Mouse (Mus musculus): ENCODE measurements around the gene Eng.

Gene Eng

DNA sequence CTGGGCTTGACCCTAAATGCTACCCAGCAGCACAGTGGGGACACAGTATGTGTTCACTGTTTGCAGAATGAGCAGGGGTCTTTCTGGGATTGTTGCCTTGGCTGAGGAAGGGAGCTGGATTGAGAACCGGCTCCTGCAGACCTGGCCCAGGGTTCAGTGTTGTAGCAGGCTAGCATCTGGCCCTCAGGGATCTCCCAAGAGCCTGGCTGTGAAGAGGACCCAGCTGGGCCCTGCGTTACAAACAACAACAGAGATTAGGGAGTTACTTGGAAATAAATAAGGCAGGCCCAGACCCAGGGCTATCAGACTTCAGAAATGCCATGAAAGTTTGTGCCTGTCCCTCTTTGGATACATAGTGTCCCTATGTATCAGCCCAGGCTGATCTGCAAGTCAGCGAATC lies 748 bp upstream of the Eng start:
- DNase-seq, result no peak

DNA sequence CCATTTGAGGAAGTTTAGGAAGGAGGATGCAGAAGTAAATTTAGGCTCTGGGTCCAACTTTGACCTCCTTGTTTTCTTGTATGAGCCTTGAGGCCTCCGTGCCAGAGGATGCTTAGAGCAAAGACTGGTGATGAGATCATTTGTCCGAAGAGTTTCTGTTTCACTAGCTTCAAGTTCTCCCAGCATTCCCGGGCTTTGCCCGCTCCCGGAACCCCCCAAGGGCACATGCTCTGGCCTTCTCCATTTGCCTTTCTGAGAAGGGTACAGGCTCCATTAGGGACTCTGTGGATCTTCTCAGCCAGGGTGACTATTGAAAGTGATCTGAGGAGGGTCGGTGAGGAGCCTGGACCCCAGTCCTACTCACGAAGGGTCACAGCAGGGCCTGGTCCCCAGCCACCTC lies 971 bp downstream of the Eng start:
- DNase-seq, result no peak

DNA sequence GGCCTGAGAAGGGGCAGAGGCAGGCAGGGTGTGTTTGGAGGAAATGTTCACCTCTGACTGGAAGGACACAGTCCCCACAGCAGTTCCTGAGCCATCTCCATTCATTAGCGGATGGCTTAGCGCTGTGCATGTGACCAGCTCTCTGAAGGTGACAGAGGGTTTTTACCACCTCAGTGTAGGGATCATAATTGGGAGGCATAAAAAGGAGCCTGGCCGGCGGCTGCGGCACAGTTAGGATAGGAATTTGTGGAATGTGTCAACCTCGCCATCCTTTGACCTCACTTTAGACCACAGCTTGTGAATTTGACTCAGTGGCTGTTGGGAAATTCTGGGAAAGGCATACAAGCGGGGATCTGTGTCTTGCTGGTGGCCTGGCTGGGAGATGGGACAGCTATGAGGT lies 7.4 kb downstream of the Eng start:
- no peak for DNase-seq

DNA sequence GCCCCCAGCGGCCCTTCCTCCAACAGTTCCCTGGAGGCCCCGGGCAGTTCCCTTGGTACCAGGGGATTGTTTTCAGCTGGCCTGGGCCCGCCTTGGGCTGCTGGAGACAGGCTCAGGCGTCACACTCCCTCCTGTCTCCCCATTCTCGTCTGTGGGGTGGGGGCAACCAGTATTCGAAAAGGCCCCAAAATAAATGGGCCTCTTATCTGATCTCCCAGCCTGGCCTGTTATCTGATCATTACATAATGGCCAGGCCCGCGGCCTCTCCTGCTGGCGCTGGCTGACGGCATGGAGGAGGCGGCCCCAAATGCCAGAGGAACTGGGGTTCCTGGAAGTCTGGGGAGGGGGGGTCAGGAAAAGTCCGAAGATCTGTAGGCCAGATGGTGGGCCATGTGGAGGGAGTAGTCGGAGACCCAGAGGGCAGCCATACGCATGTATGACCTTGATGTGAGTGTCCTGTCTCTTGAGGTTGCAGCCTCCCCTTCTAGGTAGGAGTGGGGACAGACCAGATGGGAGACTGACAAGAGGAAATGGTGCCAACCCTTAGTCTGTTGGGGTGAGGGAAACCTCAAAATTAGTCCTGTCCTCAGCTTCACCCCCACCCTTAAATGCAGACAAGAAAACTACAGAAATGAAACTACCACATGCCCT lies 8.5 kb downstream of the Eng start:
- no peak for DNase-seq

DNA sequence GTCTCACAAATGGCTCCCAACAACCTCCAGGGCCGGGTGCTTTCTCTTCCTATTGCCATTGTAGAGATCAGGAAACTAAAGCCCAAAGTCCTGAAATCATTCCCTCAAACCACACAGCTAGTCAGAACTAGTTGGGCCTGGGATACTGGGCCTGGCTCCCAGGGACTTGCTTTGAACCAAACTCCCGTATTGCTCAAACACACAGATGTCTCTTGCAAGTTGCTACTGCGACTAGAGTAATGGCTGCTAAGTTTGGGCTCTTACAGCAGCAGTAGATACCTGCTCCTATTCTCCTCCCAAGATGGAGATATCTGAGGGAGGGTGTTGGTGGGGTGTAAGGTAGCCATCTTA lies 9.0 kb downstream of the Eng start:
- DNase-seq, result no peak

DNA sequence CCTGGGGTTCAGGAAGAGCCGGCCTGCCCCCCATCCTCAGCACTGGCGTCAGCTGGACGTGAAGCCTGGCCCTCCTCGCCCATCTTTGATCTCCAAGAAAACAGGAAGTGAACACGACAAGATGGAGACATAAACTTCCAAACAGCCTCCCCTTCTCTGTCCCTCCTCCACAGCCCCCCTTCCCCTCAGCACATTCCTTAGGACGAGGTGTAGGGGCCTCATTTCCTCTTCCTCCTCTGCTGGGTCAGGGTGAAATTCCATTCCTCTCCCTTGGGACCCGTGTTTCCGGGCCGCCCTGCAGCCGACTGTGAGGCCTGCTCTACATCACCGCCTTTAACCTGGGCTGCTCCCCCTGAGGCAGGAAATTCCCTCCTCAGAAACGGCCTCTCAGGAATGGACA lies 9.4 kb downstream of the Eng start:
- no peak for DNase-seq

DNA sequence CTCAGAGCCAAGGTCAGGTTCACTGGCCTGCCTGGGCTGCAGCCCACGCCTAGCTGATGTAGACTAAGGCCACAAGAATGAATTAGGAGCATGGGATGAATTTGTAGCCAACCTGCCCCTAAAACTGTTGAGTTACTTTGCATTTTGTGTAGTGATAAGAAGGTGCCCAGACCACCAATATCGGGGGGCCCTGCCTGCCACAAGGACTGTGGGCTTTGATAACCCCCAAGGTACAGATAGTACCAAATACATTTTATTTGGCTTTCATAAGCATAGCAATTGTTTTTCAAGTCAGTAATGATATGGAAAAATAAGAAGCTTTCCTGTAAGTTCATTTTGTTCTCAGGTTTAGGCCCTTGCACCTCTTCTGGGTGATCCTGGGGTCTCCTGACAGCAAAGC lies 12.5 kb downstream of the Eng start:
- DNase-seq, result no peak

DNA sequence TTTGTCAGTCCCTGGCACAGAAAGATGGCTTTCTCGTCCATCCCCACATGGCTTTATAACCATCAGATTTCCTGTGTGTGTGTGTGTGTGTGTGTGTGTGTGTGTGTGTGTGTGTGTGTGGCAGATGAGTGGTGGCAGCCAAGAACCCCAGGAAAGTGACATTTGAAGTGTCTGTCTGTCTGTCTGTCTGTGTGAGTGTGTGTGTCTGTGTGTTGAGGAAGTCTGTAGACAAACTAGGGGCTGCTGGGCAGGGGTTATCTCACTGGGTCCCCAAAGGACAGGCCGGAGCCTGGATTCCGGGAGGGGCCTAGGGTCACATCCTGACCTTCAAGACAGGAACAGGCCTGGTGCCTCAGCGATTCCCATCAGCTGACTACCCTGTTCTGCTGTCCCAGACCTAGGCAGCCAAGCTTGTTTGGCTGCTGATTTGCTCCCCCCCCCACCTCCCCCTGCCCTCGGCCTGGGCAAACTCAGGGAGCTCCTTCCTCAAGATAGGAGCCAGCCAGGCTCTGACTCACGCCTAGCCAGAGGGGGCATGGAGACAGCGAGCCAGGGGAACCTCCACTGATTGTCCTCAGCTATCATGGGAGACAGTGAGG lies 15.2 kb downstream of the Eng start:
- no peak for DNase-seq

DNA sequence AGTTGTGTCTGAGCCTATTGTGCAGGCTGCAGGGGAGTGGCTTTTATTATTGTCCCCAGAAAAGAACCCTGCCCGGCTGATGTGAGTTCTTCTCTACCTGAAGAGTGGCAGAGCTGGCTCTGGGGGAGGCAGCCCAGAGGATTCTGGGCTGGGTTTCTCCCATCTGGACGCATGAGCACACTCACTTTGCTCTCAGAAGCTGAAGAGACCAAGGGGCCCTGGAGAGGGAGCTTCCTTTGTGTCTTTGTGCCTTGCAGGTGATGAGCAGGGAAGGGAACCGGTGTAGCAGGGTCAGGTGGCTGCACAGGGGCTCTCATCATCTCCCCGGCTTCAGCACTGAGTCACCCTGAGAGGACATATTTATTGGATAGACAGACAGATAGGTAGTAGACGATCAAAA lies 15.9 kb downstream of the Eng start:
- no peak for DNase-seq

DNA sequence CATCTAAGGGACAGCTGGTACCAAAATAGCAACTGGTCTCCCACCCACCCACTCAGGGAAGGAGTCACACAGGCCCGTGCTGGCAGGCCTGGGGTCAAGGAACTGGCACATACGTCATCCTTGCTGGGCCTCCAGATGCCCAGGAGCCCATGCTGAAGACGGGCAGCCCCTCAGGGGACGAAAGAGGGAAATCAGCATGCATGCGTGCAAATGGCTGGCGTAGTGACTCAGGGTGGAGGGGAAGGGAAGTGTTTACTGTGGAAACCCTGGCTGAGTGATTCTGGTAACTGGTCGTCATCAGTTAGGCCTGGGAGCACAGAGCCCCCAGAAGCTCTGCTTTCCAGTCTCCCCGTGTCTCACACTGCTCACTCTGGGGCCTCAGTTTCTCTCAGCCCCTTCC lies 18.9 kb downstream of the Eng start:
- DNase-seq, result no peak

DNA sequence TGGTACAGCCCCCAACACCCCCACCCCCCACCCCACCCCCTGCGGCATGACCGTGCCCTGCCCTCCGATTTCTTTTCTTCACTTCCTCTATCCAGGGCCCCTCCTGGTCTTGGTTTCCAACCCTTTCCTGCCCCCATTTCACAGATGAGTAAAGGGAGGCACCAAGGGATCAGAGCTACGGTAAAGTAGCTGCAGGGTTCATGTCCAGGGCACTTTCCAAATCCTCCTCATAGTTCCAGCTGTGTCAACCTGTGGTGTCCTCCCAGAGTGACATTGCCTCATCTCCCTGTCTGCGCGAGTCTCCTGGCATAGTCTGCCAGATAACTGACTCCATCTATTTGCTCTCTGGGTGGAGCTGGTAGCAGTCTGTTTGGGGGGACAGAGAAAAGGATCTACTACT lies 19.5 kb downstream of the Eng start:
- DNase-seq, result no peak

DNA sequence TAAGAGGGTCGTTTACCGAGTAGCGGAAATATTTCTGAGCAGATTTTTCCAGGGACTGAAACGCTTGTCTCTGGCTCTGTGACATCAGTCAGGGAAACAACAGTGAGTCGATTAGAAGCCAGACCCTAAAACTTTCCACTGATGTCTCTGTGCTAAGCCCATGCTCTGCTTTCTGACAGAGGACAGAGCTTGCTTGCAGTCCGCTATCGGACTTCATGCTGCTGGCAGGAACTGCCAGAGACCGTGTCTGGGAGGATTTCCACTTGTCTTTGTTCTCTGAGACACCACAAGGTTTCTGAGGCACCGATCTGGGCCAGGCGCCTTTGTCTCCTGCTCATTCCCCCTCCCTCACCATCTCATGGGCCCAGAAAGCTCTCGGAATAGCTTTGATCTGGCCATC lies 21.4 kb downstream of the Eng start:
- DNase-seq, result no peak

DNA sequence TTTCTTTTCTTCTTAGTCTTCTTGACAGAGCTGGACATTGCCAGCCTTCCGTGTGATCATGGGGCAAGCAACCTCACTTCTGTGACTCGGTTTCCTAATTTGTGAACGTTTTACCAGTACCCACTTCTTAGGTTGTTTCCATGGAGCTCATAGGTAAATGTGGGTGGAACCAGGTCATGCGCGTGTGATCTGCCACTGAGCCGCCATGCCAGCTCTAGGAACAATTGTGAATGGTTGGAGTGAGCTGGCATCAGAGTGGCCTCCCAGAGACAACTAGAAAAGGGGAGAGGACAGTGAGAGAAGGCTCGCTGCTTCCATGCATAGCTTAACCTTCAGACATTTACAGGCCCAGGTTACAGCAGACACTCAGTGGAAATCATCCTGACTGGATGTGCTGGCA lies 21.8 kb downstream of the Eng start:
- no peak for DNase-seq

DNA sequence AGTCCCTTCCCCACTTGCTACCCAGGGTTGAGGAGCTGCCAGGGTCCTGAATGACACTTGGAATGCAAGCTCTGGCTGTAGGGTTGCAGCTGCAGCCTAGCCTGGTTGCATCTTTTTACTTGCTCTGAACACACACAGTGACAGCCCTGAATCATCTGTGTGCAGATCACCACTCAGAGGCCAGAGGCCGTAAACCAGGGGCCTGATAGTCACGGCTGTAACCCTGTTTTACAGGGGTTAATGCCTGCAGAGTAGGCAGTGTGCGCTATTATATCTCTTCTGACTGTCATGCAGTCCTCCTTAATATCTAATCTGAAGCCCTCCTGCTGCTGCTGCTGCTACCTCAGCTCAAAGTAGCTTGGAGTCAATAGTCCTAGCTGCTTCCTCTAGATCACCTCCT lies 23.5 kb downstream of the Eng start:
- DNase-seq, result no peak

DNA sequence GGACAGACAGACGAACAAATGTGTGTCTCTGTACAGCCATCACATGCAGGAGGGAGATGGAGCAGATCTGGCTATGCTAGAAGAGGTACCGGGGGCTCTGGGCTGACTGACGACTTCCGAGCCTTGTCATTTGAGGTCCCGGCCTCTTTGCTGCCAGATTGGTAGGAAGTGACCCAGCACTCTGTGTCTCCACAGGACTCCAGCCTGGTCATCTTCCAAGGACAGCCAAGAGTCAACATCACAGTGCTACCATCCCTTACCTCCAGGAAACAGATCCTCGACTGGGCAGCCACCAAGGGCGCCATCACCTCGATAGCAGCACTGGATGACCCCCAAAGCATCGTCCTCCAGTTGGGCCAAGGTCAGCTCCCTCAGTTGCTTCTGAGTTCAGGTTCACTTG lies 24.8 kb downstream of the Eng start:
- DNase-seq, result no peak

DNA sequence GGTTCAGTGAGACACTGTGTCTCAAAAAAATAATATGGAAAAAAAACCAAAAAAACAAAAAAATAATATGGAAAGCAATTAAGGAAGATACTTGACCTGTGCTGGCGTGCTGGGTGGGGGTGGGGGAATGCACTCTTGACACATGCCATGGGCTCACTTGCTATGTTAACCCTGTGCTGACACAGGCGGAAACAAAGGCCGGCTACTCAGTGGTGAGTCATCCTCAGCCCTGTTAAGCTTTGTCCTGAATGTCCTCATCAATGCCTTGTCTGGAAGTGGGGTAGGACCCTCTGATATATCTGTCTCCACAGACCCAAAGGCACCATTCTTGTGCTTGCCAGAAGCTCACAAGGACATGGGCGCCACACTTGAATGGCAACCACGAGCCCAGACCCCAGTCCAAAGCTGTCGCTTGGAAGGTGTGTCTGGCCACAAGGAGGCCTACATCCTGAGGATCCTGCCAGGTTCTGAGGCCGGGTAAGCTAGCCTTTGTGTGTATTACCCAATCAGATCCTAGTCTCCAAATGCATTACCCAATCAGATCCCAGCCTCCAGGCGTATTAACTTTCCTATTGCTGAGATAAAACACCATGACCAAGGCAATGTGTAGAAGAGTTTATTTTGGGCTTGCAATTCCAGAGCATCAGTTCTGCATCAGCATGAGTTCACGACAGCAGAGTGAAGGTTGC lies 25.7 kb downstream of the Eng start:
- no peak for DNase-seq

DNA sequence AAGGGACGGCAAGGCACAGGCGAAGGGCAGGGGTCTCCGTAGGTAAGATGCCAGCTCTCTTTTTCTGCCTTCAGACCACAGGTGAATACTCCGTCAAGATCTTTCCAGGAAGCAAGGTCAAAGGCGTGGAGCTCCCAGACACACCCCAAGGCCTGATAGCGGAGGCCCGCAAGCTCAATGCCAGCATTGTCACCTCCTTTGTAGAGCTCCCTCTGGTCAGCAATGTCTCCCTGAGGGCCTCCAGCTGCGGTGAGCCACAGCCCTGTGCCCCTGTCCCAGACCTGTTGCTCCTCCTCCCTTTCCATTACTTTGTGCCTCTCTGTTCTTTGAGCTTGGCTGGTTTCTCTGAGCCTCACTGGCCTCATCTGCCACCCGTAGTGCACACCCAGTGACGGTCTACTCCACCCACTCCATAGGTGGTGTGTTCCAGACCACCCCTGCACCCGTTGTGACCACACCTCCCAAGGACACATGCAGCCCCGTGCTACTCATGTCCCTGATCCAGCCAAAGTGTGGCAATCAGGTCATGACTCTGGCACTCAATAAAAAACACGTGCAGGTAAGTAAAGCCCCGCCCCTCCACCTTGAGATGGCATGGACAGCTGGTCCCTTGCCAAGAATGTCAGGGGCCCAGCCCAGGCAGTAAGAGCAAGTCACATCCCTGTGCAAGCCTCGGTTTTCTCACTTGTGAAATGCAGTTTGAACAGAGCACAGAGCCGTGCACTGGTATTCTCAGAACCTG lies 27.0 kb downstream of the Eng start:
- no peak for DNase-seq

DNA sequence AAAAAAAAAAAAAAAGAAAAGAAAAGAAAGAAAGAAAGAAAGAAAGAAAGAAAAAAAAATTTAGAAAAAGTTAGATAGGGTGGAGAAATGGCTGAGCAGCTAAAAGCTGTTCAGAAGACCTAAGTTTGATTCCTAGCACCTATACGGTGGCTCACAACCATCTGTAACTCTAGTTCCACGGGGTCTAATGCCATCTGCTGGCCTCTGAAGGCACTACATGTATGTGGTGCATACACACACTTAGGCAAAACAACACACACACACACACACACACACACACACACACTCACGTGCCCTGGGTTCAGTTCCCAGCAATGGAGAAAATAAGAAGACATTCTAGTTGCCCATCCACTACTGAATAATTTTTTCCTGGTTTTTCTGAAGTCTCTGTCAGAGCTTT lies 30.4 kb downstream of the Eng start:
- DNase-seq, result no peak

DNA sequence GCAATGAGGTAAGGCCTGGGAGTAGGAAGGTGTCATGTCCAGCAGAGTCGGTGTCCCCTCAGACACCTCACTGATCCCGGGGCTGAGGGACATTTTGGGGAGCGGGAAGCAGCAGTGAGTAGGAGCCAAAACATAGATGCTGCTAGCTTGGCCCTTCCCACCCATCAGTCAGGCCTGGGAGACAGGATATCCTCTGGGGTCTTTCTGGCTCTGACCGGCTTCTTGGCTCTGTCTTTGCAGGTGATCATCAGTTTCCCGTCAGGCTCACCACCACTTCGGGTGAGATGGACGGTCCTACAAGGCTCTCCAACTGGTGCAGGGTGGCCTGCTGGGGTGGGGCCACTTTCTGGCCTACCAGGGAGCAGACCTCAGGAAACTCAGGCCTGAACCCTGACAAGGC lies 31.3 kb downstream of the Eng start:
- no peak for DNase-seq

DNA sequence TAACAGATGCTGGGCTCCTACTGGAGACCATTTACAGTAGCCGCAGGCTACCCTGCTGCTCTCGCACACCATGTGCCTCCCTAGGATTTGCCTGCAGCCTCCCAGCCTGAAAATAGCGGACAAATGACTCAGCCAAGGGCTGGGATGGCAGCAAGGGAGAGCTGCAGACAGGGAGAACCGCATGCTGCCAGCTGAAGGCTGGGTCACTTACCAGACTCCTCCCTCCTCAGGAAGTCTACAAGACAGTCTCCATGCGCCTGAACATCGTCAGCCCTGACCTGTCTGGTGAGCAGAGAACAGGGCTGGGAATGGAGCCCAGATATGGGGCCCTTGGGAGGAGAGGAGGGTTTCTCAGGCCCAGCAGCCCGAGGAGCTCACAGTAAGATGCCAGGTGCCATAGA lies 33.7 kb downstream of the Eng start:
- no peak for DNase-seq

DNA sequence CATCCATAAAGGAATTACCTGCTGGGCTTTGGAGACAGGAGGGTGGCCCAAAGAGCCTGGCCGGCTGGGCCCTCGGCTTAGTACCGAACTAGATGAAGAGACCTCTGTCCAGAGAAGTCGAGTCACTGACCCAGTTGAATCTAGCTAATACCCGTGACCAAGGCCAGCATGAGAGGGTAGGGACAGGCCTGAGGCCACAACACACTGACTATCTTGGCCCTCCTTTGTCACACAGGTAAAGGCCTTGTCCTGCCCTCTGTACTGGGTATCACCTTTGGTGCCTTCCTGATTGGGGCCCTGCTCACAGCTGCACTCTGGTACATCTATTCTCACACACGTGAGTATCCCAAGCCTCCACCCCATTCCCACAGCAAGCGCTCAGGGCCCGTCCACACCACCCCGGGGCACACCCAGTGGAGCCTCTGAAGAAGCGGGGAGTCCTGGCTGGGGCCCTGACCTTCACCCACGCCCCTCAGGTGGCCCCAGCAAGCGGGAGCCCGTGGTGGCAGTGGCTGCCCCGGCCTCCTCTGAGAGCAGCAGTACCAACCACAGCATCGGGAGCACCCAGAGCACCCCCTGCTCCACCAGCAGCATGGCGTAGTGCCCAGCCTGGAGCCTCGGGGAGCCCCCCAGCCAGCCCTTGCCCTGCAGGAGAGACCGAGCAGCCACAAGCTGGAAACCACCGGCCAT lies 34.7 kb downstream of the Eng start:
- DNase-seq, result no peak

DNA sequence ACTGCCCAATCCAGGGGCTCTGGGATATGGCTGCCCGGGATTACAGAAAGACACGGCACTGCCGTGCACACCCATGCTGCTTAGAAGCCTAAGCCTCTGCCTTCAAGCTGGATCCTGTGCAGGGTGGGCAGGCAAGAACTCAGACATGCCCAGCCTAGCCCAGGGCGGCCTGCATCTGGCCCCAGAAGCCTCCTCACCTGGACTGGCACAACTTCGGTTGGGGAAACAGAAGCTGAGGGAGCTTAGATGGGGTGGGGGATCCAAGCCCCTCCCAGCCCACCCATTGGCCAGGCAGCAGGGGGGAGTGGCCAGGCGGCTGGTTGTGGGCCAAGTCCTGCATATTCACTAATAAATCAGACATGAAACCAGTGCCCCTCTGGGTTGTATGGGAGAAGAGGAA lies 35.4 kb downstream of the Eng start:
- no peak for DNase-seq

DNA sequence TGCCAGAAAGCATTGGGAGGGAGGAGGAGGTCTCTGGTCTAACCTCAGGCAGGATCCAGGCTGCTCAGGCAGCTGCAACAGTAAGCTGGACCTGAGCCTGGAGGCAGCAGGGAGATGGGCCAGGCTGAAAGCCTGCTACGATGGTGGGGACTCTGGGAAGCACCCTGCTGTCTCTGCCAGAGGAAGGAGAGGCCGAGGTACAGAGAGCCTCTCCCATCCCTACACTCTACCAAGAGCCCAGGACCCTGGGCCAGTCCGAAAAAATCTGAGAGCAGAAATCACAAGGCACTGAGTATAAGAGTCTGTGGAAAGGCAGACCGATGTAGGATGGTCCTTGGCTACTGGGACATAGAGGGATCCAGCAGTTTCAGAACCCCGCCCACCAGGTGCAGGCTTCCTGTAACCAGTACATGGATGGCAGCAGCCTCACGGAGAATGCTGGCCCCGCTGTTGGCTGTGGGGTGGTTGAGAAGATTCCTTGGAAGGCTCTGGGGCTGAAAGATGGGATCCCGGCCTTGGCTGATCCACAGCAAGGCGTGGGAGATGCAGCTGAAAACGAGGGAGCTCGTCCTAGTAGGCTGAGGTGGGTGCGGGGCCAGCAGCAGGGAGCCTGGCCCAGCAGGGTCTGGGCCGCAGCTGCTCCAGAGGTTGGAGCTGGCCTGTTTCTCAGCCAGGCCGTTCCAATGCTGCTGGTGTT lies 36.5 kb downstream of the Eng start:
- DNase-seq, result no peak
